Mouse (Mus musculus): ENCODE data around the gene Kat6b. TPM values are rescaled to one million over a fixed set of nuclear protein-coding genes. Genes with fewer than 3 reads are reported as not detected.

Gene Kat6b
- polyA plus RNA-seq, 1 experiment from 2014 or later = 18.4 TPM

GRCm38 (mm10) chr14:21536485-21537181 is 55.4 kb downstream of the Kat6b start:
- H3K27me3 ChIP-seq (ENCODE audit: poor library complexity, severe bottlenecking) = no peaks in the 10 kb centered on the region
- 0 out of 2 replicates have a peak overlapping the region, but pooled peaks have one; percentile 2 for H3K27ac ChIP-seq
- peaks cover 36% of the 10 kb centered on the region for H3K4me1 ChIP-seq
- H3K36me3 ChIP-seq (replicated peaks) = peaks cover 37% of the 10 kb centered on the region
- no peak for DNase-seq (ENCODE audit: extremely low spot score, low spot score)
- H3K9me3 ChIP-seq = no peaks in the 10 kb centered on the region
- WGBS = 89% methylated on average over 11 of the region's 11 CpGs
- no peak overlapping the region for H3K4me3 ChIP-seq

DNA sequence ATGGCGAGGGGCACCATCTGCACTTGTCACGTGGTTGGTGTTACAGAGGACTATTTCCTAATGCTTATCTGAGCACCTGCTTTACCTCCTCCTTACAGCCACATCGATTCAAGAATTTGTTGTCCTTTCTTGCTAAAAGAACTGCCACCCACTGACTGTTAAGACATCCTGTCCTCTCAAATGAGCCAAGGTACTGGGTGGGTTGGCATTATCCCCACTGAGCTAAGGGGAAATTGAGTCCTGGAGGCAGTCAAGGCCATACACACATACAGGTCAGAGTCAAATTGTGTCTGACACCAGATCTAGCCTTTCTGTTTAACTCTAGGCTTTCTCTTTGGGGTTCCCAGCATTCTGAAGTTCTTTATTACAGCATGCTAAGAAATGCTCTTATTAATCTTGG is 56.6 kb downstream of the Kat6b start:
- 91% methylated on average over 3 of the region's 3 CpGs for WGBS
- Histone ChIP-seq H3K4me1 (peaks cover 34% of the 10 kb centered on the region), H3K9me3 (peaks cover 5% of the 10 kb centered on the region; the same call in 1 of the 2 replicates), H3K4me3 (no peak overlapping the region), H3K27ac (no peak overlapping the region), H3K27me3 (ENCODE audit: poor library complexity, severe bottlenecking) (no peaks in the 10 kb centered on the region), H3K36me3 (replicated peaks) (peaks cover 48% of the 10 kb centered on the region)
- no peak for DNase-seq (ENCODE audit: extremely low spot score, low spot score)

- no peak for DNase-seq (ENCODE audit: extremely low spot score, low spot score)
- H3K9me3 ChIP-seq = peaks cover 5% of the 10 kb centered on the region; the same call in 1 of the 2 replicates
- H3K27me3 ChIP-seq (ENCODE audit: poor library complexity, severe bottlenecking) = no peaks in the 10 kb centered on the region
- no peak overlapping the region for H3K27ac ChIP-seq
- H3K4me3 ChIP-seq = no peak overlapping the region
- H3K36me3 ChIP-seq (replicated peaks) = peaks cover 44% of the 10 kb centered on the region
- H3K4me1 ChIP-seq = peaks cover 25% of the 10 kb centered on the region
- 92% methylated on average over 3 of the region's 3 CpGs for WGBS
Observed at GRCm38 (mm10) chr14:21539731-21540130, 58.5 kb downstream of the Kat6b start.

GRCm38 (mm10) chr14:21540361-21540760 is 59.1 kb downstream of the Kat6b start:
- no peak overlapping the region for H3K4me3 ChIP-seq
- peaks cover 41% of the 10 kb centered on the region for H3K36me3 ChIP-seq (replicated peaks)
- H3K27me3 ChIP-seq (ENCODE audit: poor library complexity, severe bottlenecking) = no peaks in the 10 kb centered on the region
- peaks cover 5% of the 10 kb centered on the region; the same call in 1 of the 2 replicates for H3K9me3 ChIP-seq
- H3K27ac ChIP-seq = no peak overlapping the region
- DNase-seq (ENCODE audit: extremely low spot score, low spot score) = no peak
- WGBS = 68% methylated on average over 3 of the region's 3 CpGs
- H3K4me1 ChIP-seq = peaks cover 28% of the 10 kb centered on the region

DNA sequence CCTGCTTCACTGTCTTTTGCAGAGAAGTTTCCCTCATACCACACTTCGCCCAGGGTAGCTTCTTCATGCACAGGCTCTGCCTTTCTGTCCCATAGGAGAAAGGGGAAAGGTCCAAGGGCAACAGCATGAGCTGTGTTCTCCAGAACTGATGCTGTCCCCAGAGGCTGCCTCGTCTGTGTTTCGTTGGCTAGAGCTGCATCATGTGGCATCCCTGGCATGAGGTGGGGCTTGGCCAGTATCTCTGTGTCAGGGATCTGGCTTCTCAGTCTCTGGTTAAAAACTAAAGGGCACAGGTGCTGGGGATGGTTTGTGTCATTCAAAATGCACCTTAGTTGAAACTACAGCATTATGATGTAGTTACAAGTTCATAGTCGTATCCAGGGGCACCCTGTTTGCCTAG is 64.3 kb downstream of the Kat6b start:
- no peak for DNase-seq (ENCODE audit: extremely low spot score, low spot score)
- Histone ChIP-seq H3K36me3 (replicated peaks) (peaks cover 21% of the 10 kb centered on the region), H3K27ac (peak overlapping the region; percentile 69), H3K9me3 (peaks cover 5% of the 10 kb centered on the region; the same call in 1 of the 2 replicates), H3K4me3 (no peak overlapping the region), H3K27me3 (ENCODE audit: poor library complexity, severe bottlenecking) (no peaks in the 10 kb centered on the region), H3K4me1 (peaks cover 56% of the 10 kb centered on the region)
- WGBS = 79% methylated on average over 4 of the region's 4 CpGs

- no peak for DNase-seq (ENCODE audit: extremely low spot score, low spot score)
- Histone ChIP-seq H3K27me3 (ENCODE audit: poor library complexity, severe bottlenecking) (no peaks in the 10 kb centered on the region), H3K36me3 (replicated peaks) (peaks cover 14% of the 10 kb centered on the region), H3K4me3 (no peak overlapping the region), H3K4me1 (peaks cover 55% of the 10 kb centered on the region), H3K9me3 (peaks cover 5% of the 10 kb centered on the region; the same call in 1 of the 2 replicates), H3K27ac (peak overlapping the region; percentile 69; the same call in 1 of the 2 replicates)
- WGBS = 62% methylated on average over 3 of the region's 3 CpGs
Observed at GRCm38 (mm10) chr14:21546351-21546750, 65.1 kb downstream of the Kat6b start.

DNA sequence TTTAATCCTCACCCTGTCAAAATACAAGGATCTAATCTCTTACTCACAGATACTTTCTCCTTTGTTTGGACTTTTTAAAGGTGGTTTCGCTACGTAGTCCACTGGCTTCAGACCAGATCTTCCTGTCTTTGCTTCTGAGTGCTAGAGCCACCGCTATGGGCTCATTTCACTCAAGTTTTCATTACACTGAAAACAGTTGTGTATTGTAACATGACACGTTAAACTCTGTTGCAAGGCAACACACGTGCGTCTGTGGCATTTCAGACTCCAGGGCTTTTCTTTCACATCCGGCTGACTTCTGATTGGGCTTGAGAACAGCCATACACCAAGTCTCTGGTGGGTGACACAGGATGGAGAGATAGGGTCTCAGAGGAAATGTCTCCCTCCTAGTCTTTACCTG is 66.1 kb downstream of the Kat6b start:
- Histone ChIP-seq H3K36me3 (replicated peaks) (peaks cover 5% of the 10 kb centered on the region), H3K4me1 (peaks cover 55% of the 10 kb centered on the region), H3K27me3 (ENCODE audit: poor library complexity, severe bottlenecking) (no peaks in the 10 kb centered on the region), H3K9me3 (peaks cover 1% of the 10 kb centered on the region; the same call in 1 of the 2 replicates), H3K4me3 (no peak overlapping the region), H3K27ac (peak overlapping the region; percentile 52)
- DNase-seq (ENCODE audit: extremely low spot score, low spot score) = no peak
- 59% methylated on average over 7 of the region's 7 CpGs for WGBS

DNA sequence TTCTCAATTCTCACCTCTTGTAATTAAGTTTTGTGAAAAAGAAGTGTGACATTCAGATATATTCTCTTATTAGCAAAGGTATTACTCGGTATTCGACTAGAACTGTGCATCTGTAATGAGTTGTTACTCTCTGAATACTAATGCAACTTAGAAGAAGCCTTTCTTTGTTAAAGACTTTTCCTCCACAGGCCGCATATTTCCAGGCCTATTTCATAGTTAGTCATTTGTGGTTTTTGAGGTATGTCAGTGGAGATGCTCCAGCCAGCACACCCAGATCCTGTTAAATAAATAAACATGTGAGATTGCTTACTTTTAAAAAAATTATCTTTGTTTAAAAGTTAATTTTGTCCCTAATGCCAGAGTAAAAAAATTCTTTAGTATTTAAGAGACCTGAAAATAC is 66.7 kb downstream of the Kat6b start:
- Histone ChIP-seq H3K4me1 (peaks cover 51% of the 10 kb centered on the region), H3K9me3 (no peaks in the 10 kb centered on the region), H3K27ac (no peak overlapping the region; the same call in 1 of the 2 replicates), H3K27me3 (ENCODE audit: poor library complexity, severe bottlenecking) (no peaks in the 10 kb centered on the region), H3K36me3 (replicated peaks) (no peaks in the 10 kb centered on the region), H3K4me3 (no peak overlapping the region)
- 81% methylated on average over 3 of the region's 3 CpGs for WGBS
- DNase-seq (ENCODE audit: extremely low spot score, low spot score) = no peak

- Histone ChIP-seq H3K36me3 (replicated peaks) (no peaks in the 10 kb centered on the region), H3K9me3 (no peaks in the 10 kb centered on the region), H3K4me3 (no peak overlapping the region), H3K4me1 (peaks cover 51% of the 10 kb centered on the region), H3K27ac (no peak overlapping the region), H3K27me3 (ENCODE audit: poor library complexity, severe bottlenecking) (no peaks in the 10 kb centered on the region)
- DNase-seq (ENCODE audit: extremely low spot score, low spot score) = no peak
- WGBS = 90% methylated on average over 6 of the region's 6 CpGs
Observed at GRCm38 (mm10) chr14:21548952-21549607, 67.8 kb downstream of the Kat6b start.

DNA sequence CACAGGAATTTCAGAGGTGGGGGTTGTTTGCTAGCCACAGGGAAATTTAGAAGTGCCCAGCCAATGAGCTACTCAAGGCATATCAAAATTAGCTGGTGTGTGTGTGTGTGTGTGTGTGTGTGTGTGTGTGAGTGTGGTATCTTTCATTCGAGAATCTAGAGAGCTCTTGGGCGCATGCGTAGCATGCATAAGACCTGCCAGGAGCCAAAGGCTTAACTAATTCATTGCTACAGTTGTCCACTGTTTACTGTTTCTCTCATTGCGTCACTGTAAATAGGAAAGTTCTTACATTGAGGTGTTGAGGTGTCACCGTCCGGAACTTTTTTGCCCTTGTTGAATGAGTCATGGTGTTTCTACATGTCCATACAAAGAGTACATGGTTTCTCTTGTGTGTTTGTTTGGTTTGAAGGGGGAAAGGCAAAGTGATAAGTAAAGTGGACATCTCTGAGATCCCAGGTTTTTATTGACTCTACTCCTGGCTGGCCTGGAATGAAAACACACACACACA is 68.4 kb downstream of the Kat6b start:
- H3K4me1 ChIP-seq = peaks cover 48% of the 10 kb centered on the region
- H3K9me3 ChIP-seq = no peaks in the 10 kb centered on the region
- 91% methylated on average over 6 of the region's 6 CpGs for WGBS
- H3K27me3 ChIP-seq (ENCODE audit: poor library complexity, severe bottlenecking) = no peaks in the 10 kb centered on the region
- H3K27ac ChIP-seq = no peak overlapping the region
- no peak overlapping the region for H3K4me3 ChIP-seq
- no peak for DNase-seq (ENCODE audit: extremely low spot score, low spot score)
- no peaks in the 10 kb centered on the region for H3K36me3 ChIP-seq (replicated peaks)

DNA sequence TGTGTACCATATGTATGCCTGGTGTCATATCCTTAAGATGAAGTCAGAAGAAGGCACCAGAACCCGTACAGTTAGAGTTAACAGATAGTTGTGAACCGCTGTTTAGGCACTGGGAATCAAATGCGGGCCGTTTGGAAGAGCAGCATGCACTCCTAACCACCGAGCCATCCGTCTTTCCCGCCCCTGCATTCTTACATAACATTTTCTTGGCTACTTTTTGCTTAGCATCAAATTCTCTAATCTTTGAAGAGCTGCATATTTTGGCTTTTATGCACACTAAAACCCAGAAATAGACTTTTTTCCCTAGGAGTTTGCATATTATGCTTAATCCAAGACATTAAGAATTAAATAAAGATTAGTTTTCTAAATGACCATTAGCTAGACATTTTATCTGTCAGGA is 69.3 kb downstream of the Kat6b start:
- Histone ChIP-seq H3K4me1 (peaks cover 39% of the 10 kb centered on the region), H3K27ac (no peak overlapping the region), H3K4me3 (no peak overlapping the region), H3K9me3 (no peaks in the 10 kb centered on the region), H3K27me3 (ENCODE audit: poor library complexity, severe bottlenecking) (no peaks in the 10 kb centered on the region), H3K36me3 (replicated peaks) (no peaks in the 10 kb centered on the region)
- 93% methylated on average over 7 of the region's 7 CpGs for WGBS
- no peak for DNase-seq (ENCODE audit: extremely low spot score, low spot score)

DNA sequence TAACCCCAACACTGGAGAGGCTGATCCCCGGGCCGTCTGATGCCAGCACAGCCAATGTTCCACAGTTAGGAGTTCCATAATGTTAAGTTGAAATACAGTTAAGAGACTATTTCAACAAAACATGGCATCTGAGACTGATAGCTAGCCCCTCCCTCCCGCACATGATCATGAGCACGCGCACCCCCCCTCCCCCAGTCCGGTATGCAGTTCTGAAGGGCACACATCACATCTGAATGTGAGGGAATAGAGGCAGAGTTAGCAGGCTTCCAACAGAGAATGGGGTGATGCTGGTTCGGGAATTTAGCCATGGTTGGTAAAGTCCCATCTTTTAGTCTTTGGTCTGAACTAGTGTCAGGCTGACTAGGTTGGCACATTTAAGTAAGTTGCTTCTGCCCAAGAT is 70.4 kb downstream of the Kat6b start:
- 93% methylated on average over 7 of the region's 7 CpGs for WGBS
- Histone ChIP-seq H3K4me1 (peaks cover 37% of the 10 kb centered on the region), H3K9me3 (no peaks in the 10 kb centered on the region)

GRCm38 (mm10) chr14:21552958-21553357 is 71.7 kb downstream of the Kat6b start:
- DNase-seq (ENCODE audit: extremely low spot score, low spot score) = no peak
- H3K27ac ChIP-seq = no peak overlapping the region
- H3K36me3 ChIP-seq (replicated peaks) = no peaks in the 10 kb centered on the region
- H3K4me1 ChIP-seq = peaks cover 26% of the 10 kb centered on the region
- H3K9me3 ChIP-seq = no peaks in the 10 kb centered on the region
- 83% methylated on average over 8 of the region's 8 CpGs for WGBS
- no peaks in the 10 kb centered on the region for H3K27me3 ChIP-seq (ENCODE audit: poor library complexity, severe bottlenecking)
- no peak overlapping the region for H3K4me3 ChIP-seq

More for the DNA sequence above, 70.4 kb downstream of the Kat6b start:
- no peaks in the 10 kb centered on the region for H3K36me3 ChIP-seq (replicated peaks)
- no peaks in the 10 kb centered on the region for H3K27me3 ChIP-seq (ENCODE audit: poor library complexity, severe bottlenecking)
- H3K27ac ChIP-seq = no peak overlapping the region
- no peak overlapping the region for H3K4me3 ChIP-seq
- no peak for DNase-seq (ENCODE audit: extremely low spot score, low spot score)

All from forebrain, embryonic 10.5 days (tissue).